In genomic region chr6:53968550-53968949, GRCm38 (mm10) we compare ENCODE assay signal across 12 mouse cellular contexts. TPM values are rescaled to one million over a fixed set of nuclear protein-coding genes. Genes with fewer than 3 reads are reported as not detected.
DNase-seq lines count a peak whose midpoint lies in the region; ATAC-seq and TF ChIP-seq lines count a peak whose summit lies in the region.
"Had no signal": no experiment of that assay in that cellular context is flagged by ENCODE, and none has a peak within 500 bp of the region (broad histone marks: within the 10 kb centered on the region; RNA-seq: fewer than 3 reads in every experiment).

No protein-coding gene starts in this region.

- H3K4me3 ChIP-seq in gastrocnemius, adult 2 months = no peak overlapping the region
- no peak overlapping the region for H3K4me3 ChIP-seq in lung, adult 2 months (replicated peaks; ENCODE audit: extremely low read depth, low read depth, low read length)
- H3K4me3 ChIP-seq: forebrain, embryonic 15.5 days had no signal

- no peak for DNase-seq in gastrocnemius, adult 2 months
- DNase-seq in gastrocnemius, adult 8-10 months (ENCODE audit: low spot score in 2 of 2) = no peak
- no peak for DNase-seq in lung, adult 2 months
- no peak for DNase-seq in lung, postnatal 14 days
- DNase-seq in cerebellum, adult 8-10 months = peak; percentile 45
- no peak for DNase-seq in spleen, postnatal 36 days (ENCODE audit: low spot score in 2 of 2)
- no peak for DNase-seq in layer of hippocampus, adult 18-20 months (ENCODE audit: low spot score in 2 of 2)
- DNase-seq: embryo, embryonic 11 days had no signal

- TF ChIP-seq CTCF in gastrocnemius, adult 2 months (IDR thresholded peaks at IDR 0.05) = peak; percentile 9; the same call in 1 of the 2 replicates
- peak; percentile 35; the same call in 1 of the 2 replicates for TF ChIP-seq CTCF in lung, adult 2 months (IDR thresholded peaks at IDR 0.05; ENCODE audit: insufficient read depth, low read length)

- TF ChIP-seq POLR2A in lung, adult 2 months (IDR thresholded peaks at IDR 0.05; ENCODE audit: borderline replicate concordance, extremely low read depth, low read depth, low read length) = no peak

- WGBS in lung, adult 2 months = 68% methylated on average over 6 of the region's 6 CpGs

- intact Hi-C loops in gastrocnemius, adult 2 months (cut with DNase I) = no loop called here

- ATAC-seq in monocyte, adult 5-6 weeks (replicated peaks; ENCODE audit: insufficient number of reproducible peaks, low FRiP score, low TSS enrichment, poor library complexity, severe bottlenecking) = peak; percentile 82

- peaks cover 2% of the 10 kb centered on the region; the same call in 1 of the 2 replicates for H3K4me1 ChIP-seq in lung, adult 2 months (ENCODE audit: control insufficient read depth, insufficient read depth, low read length)

- no peak overlapping the region for H3K27ac ChIP-seq in gastrocnemius, adult 2 months
- H3K27ac ChIP-seq: forebrain, embryonic 15.5 days had no signal

RNA-seq across cellular contexts. Expression of gene Cpvl, which starts 9.9 kb away (rescaled TPM):
- total RNA-seq in gastrocnemius, adult 2 months (2021) = not detected
- total RNA-seq in gastrocnemius, adult 8-10 months (2022) = not detected
- not detected in 2 replicates for polyA plus RNA-seq in lung, adult 2 months (2012; rRNA removed)
- not detected in 3 replicates for total RNA-seq in monocyte, adult 5-6 weeks (2017)
- total RNA-seq in layer of hippocampus, adult 18-20 months (2021) = not detected
- total RNA-seq: heart, postnatal 25 days had no signal
- polyA plus RNA-seq: C2C12; forebrain, embryonic 15.5 days had no signal
